Mouse (Mus musculus) sigmoid colon, adult 10 weeks (tissue): Measurements from ENCODE around the gene 4833439L19Rik. TPM values are rescaled to one million over a fixed set of nuclear protein-coding genes. Genes with fewer than 3 reads are reported as not detected.

Source experiments
- polyA plus RNA-seq: library from polyadenylated mRNA; stranded (reverse); fragments of 350-450 nt; fragmentation: Illumina TruSeq; extraction: RNeasy Lipid Tissue Mini Kit (QIAGEN cat#74804); gene quantifications from one replicate; pipeline ENCODE4 v1.2.3, GENCODE M21; 2014; ENCODE audit warnings: low read depth, low replicate concordance

Gene 4833439L19Rik
- polyA plus RNA-seq, result 144 TPM

DNA sequence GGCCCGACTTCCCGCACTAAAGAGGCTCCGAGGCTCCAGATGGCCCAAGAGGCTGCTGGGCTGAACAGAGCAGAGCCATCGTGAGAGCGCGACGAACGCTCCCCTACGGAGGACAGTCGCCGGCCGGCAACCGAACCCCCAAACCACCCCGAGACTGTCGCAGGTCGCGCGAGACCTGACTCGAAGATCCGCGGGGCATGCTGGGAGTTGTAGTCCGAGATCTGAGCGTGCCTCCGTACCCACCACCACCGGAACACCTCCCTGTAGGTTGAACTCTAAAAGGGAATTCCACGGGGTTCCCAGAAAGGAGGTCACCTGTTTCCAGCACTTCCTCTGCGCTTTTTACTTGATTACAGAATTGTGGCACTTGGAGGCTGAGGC is at the start of gene 4833439L19Rik:
Gene 4833439L19Rik, minus strand, starts transcription at position 235 of the 381 bp plus-strand sequence.

DNA sequence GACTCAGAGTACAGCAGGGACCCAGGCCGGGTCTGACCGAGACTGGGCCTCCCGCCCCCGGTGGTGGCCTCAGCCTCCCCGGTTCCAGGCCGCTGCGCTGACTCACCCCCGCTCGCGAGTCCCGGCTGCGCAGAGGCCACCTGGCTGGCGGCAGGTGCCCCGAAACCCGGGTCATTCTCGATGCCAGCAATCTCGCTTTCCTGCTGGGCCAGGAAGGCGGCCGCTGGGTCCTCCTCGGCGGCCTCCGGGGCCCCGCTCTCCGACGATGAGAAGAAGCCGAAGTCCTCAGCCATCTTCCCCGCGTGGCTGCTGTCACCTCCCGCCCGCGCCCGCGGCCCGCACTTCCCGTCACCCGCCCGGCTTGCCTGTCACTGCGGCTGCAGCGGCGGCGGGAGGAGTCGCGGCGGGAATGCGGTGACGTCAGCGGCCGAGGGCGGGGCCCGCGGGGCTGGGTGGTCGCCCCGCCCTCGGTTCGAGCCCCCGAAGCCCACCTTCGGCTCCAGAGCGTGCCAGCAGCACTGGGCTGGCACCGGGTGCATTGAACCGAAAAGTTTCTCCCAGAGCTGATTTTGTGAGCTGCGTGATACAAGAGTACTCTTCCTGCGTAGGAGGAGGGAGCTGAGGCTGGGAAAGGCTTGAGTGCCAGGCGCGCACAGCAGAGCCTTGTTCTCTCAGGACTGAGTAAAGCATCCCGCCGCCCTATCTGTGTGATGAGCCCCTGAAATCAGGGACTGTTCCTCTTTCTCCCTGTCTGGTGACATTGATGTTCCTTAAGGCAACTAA is 45.9 kb upstream of the 4833439L19Rik start, which contains the start of gene Cltb:
Gene Cltb, minus strand, starts transcription at position 373 of the 783 bp plus-strand sequence.

DNA sequence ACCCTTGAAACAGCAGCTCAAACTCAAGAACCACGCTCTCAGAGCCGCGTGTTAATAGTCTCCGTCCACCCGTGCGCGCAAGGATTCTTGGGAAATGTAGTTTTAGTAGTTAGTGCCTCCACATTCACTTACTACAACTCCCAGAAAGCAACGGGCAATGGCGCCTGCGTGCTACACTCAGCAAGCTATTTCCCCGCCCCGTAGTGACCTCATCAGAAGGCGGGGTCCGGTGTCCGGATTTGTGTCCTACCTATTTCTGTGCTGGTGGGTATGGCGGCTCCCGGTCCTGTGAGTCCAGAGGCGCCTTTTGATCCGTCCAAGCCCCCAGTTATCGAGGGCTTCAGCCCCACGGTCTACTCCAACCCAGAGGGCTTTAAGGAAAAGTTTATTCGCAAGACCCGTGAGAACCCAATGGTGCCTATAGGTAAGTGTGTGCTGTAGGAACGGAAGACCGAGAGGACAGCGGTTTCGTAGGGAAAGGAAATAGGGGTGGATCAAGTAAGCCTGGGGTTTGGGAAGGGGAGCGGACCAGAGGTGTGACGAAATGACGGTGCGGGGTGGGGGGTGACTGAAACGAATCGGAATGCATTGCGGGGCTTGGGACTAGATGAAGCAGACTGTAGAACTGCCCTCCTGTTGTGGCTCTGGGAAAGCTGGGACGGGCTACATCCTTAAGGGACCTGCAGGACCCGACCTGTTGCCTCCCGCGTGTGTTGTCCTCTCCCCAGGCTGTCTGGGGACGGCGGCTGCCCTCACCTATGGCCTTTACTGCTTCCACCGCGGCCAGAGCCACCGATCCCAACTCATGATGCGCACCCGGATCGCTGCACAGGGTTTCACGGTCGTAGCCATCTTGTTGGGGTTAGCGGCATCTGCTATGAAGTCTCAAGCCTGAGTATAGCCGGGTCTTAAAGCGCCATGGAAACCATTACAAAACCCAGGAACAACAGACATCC is 25.0 kb upstream of the 4833439L19Rik start, which contains the start of the genes Nop16 and Higd2a:
Gene Nop16, minus strand, starts transcription at position 95 of the 956 bp plus-strand sequence.
Gene Higd2a, plus strand, starts transcription at position 212 of the 956 bp plus-strand sequence.

DNA sequence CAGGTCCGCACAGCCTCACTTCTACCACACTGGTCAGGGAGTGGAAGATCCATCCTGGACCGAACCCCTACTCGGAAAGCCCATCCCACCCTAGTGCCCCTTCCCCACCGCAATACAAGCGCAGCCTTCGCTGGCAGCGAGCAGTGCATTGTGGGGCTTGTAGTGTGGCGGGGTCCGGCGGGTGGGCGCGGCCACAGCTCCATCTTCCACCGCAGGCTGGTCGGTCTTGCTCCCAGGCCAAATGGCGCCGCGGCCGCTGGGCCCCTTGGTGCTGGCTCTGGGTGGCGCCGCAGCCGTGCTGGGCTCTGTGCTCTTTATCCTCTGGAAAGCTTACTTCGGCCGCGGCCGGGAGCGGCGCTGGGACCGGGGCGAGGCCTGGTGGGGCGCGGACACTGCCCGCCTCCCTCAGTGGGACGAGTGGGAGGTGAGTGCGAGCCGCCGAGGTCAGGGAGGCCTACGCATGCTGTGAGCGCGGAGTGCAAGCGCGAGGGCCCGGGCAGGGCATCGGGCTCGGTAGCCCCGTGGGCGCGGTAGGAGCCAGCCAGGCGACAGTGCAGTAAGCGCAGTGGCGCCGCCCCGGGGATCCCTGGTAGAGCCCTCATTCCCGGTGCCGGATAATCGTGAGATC is 9.7 kb upstream of the 4833439L19Rik start, which contains the start of gene Arl10:
Gene Arl10, plus strand, starts transcription at position 162 of the 628 bp plus-strand sequence.

DNA sequence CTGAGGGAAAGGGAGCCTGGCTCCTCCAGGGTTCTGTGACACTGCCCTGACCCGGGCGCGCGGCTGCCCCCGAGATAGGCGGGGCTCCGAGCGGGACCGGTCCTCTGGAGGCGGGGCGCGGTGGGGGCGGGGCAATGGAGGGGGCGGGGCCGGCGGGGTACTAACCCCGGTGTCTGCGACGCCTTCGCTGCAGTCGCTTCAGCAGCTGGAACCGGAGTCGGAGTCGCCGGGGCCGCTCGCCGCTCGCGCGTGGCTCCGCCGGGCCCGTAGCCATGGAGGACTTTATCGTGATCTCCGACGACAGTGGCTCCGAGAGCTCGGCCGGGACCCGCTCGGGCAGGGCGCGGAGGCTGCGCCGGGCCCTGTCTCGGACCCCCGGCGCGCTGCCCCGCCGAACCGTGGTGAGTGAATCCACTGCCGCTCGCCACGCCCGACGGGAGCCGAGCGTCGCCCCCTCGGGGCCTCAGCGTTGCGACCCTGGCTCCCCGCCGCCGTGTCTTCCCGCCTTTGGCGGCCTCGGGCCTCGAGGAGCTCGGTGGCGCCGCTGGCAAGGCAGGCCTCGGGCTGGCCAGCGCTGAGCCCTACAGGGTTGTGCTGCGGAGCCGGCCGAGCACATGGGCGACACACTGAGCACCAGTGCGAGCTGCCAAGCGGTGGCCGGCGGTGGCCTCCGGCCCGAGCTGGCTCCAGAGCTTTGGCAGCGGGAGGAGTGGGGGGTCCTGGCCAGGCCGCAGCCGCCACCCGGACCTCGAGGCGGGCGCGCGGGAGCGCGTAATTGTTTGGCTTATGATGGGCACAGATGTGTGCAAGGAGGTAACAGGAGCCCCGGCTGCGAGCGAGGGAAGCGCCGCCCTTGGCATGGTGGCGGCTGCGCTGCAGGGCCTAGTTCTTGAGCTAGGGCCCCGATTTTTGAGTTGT is 61.4 kb downstream of the 4833439L19Rik start, which contains the start of gene Simc1:
Gene Simc1, plus strand, starts transcription at position 176 of the 918 bp plus-strand sequence.

Other genes with a start within 250 kb of the 4833439L19Rik start
- gene Cplx2, start 194.1 kb downstream of the 4833439L19Rik start, polyA plus RNA-seq, result 6.8 TPM
- 3.2 TPM for gene Thoc3, start 96.6 kb downstream of the 4833439L19Rik start, polyA plus RNA-seq
- 7.9 TPM for gene Simc1, start 61.7 kb downstream of the 4833439L19Rik start, polyA plus RNA-seq
- gene Arl10, start 9.6 kb upstream of the 4833439L19Rik start, polyA plus RNA-seq, result 4.1 TPM
- 12.6 TPM for gene Nop16, start 24.7 kb upstream of the 4833439L19Rik start, polyA plus RNA-seq
- 25.6 TPM for gene Higd2a, start 24.8 kb upstream of the 4833439L19Rik start, polyA plus RNA-seq
- 28.8 TPM for gene Cltb, start 45.9 kb upstream of the 4833439L19Rik start, polyA plus RNA-seq
- gene Faf2, start 56.3 kb upstream of the 4833439L19Rik start, polyA plus RNA-seq, result 42.0 TPM
- 44.9 TPM for gene Rnf44, start 128.5 kb upstream of the 4833439L19Rik start, polyA plus RNA-seq
- gene Cdhr2, start 136.0 kb upstream of the 4833439L19Rik start, polyA plus RNA-seq, result 33.2 TPM
- not detected for gene Gprin1, start 184.4 kb upstream of the 4833439L19Rik start, polyA plus RNA-seq
- gene Sncb, start 201.2 kb upstream of the 4833439L19Rik start, polyA plus RNA-seq, result 0.41 TPM
- gene Eif4e1b, start 218.6 kb upstream of the 4833439L19Rik start, polyA plus RNA-seq, result not detected
- gene Tspan17, start 223.9 kb upstream of the 4833439L19Rik start, polyA plus RNA-seq, result 3.0 TPM